ENCODE assay signal across 9 mouse cellular contexts in genomic region chr10:63424475-63424814, GRCm38 (mm10). TPM values are rescaled to one million over a fixed set of nuclear protein-coding genes. Genes with fewer than 3 reads are reported as not detected.
DNase-seq lines count a peak whose midpoint lies in the region; ATAC-seq lines count a peak whose summit lies in the region.
"Had no signal": no experiment of that assay in that cellular context is flagged by ENCODE, and none has a peak within 500 bp of the region (broad histone marks: within the 10 kb centered on the region; RNA-seq: fewer than 3 reads in every experiment).

No protein-coding gene starts in this region.

- ATAC-seq in megakaryocyte progenitor cell, adult 5-6 weeks (replicated peaks; ENCODE audit: poor library complexity): peak; percentile 27; the same call in 1 of the 2 replicates
- ATAC-seq in monocyte, adult 5-6 weeks (replicated peaks; ENCODE audit: insufficient number of reproducible peaks, low FRiP score, low TSS enrichment, poor library complexity, severe bottlenecking): no peak

- DNase-seq in embryo, embryonic 10 days (ENCODE audit: low spot score): peak; percentile 25
- DNase-seq in embryo, embryonic 11 days: no peak
- peak; percentile 20 for DNase-seq in urinary bladder, postnatal 14 days (ENCODE audit: low spot score)
- DNase-seq in urinary bladder, adult 2 months (ENCODE audit: low spot score): no peak
- peak; percentile 42 to 58 for DNase-seq in heart, postnatal 10 days
- DNase-seq in gastrocnemius, adult 8-10 months (ENCODE audit: low spot score in 2 of 2): no peak

- intact Hi-C loops in heart, postnatal 10 days (cut with DNase I): loop anchor here (5.0 to 10.0 kb wide), 2 partner anchors 120 to 158 kb away; no protein-coding TSS in a partner anchor

RNA-seq across cellular contexts. Expression of gene Gm7075, which starts 2.9 kb away (rescaled TPM):
- 0.25 TPM in 1 of 2 replicates, not detected in the other for polyA plus RNA-seq in urinary bladder, adult 2 months (2012; rRNA removed)
- not detected for total RNA-seq in heart, postnatal 10 days (2021)
- total RNA-seq in megakaryocyte progenitor cell, adult 5-6 weeks (2015): not detected in 2 replicates
- not detected in 2 replicates for total RNA-seq in megakaryocyte progenitor cell, adult 5-6 weeks (2017)
- not detected for total RNA-seq in gastrocnemius, adult 8-10 months (2022)
- total RNA-seq in monocyte, adult 5-6 weeks (2017): not detected in 3 replicates
- total RNA-seq: hematopoietic stem cell, adult 5-6 weeks had no signal

RNA-seq across cellular contexts. Expression of gene Ctnna3, which starts 5.5 kb away (rescaled TPM):
- 0.48 and 0.69 TPM in 2 replicates for polyA plus RNA-seq in urinary bladder, adult 2 months (2012; rRNA removed)
- 10 to 100 TPM; 75.4 to 79.3 TPM for total RNA-seq in heart, postnatal 10 days (2021)
- total RNA-seq in megakaryocyte progenitor cell, adult 5-6 weeks (2015): not detected in 2 replicates
- total RNA-seq in megakaryocyte progenitor cell, adult 5-6 weeks (2017): not detected in 2 replicates
- 10 to 100 TPM; 21.3 to 31.5 (median 25.8) TPM for total RNA-seq in gastrocnemius, adult 8-10 months (2022)
- not detected in 3 replicates for total RNA-seq in monocyte, adult 5-6 weeks (2017)
- total RNA-seq: hematopoietic stem cell, adult 5-6 weeks had no signal

RNA-seq across cellular contexts. Expression of gene Dnajc12, which starts 42.2 kb away (rescaled TPM):
- polyA plus RNA-seq in urinary bladder, adult 2 months (2012; rRNA removed): 13.7 and 14.9 TPM in 2 replicates
- 1 to 10 TPM; 7.8 to 8.7 TPM for total RNA-seq in heart, postnatal 10 days (2021)
- total RNA-seq in megakaryocyte progenitor cell, adult 5-6 weeks (2015): 7.4 and 15.1 TPM in 2 replicates
- total RNA-seq in megakaryocyte progenitor cell, adult 5-6 weeks (2017): 5.3 and 5.9 TPM in 2 replicates
- total RNA-seq in gastrocnemius, adult 8-10 months (2022): 10 to 100 TPM; 21.3 to 22.7 (median 22.6) TPM
- 0.53 to 7.0 TPM (median 0.95 TPM) in 3 replicates for total RNA-seq in monocyte, adult 5-6 weeks (2017)

RNA-seq across cellular contexts. Expression of gene Sirt1, which starts 42.9 kb away (rescaled TPM):
- 14.1 and 14.3 TPM in 2 replicates for polyA plus RNA-seq in urinary bladder, adult 2 months (2012; rRNA removed)
- 10 to 100 TPM; 12.4 to 14.2 TPM for total RNA-seq in heart, postnatal 10 days (2021)
- 44.1 and 50.3 TPM in 2 replicates for total RNA-seq in megakaryocyte progenitor cell, adult 5-6 weeks (2015)
- total RNA-seq in megakaryocyte progenitor cell, adult 5-6 weeks (2017): 35.1 and 38.2 TPM in 2 replicates
- total RNA-seq in gastrocnemius, adult 8-10 months (2022): 1 to 10 TPM; 6.8 to 8.9 (median 7.0) TPM
- total RNA-seq in monocyte, adult 5-6 weeks (2017): 57.4 to 70.4 TPM (median 60.1 TPM) in 3 replicates

Comparison
In these comparisons a context has a peak if more than half of its experiments do, and no peak if none do; other contexts are left out.
1. DNase-seq: peak in embryo, embryonic 10 days (single experiment), urinary bladder, postnatal 14 days (single experiment) and heart, postnatal 10 days (2 of 2); none in embryo, embryonic 11 days (single experiment), urinary bladder, adult 2 months (single experiment) and gastrocnemius, adult 8-10 months (0 of 2).
2. RNA of gene Ctnna3, which starts 5.5 kb away (total RNA-seq): 75.4 to 79.3 TPM in heart, postnatal 10 days and 21.3 to 31.5 TPM in gastrocnemius, adult 8-10 months; not detected in megakaryocyte progenitor cell, adult 5-6 weeks and not detected in monocyte, adult 5-6 weeks; every median in the first group is over 10 times any median in the second.